Mouse (Mus musculus) C2C12 (cell line): ENCODE results near the gene Arhgap1. TPM values are rescaled to one million over a fixed set of nuclear protein-coding genes. Genes with fewer than 3 reads are reported as not detected.

ENCODE experiments used
- H3K27me3 ChIP-seq: one replicate; pipeline ENCODE4 v1.6.1; 2011; ENCODE audit not compliant: control insufficient read depth, insufficient read depth, insufficient read length
- H3K36me3 ChIP-seq: one replicate; pipeline ENCODE4 v1.6.1; 2011; ENCODE audit not compliant: control insufficient read depth, insufficient read depth
- H3K4me3 ChIP-seq: one replicate; pipeline ENCODE4 v1.5.1; 2011; ENCODE audit warnings: mild to moderate bottlenecking, control low read depth; ENCODE audit not compliant: poor library complexity, insufficient read depth, severe bottlenecking
- H3K79me2 ChIP-seq: one replicate; pipeline ENCODE4 v1.6.1; 2011; ENCODE audit not compliant: control insufficient read depth, insufficient read depth
- H3K79me3 ChIP-seq: one replicate; pipeline ENCODE4 v1.6.1; 2011; ENCODE audit warnings: low read depth, control low read depth
- H3ac ChIP-seq: one replicate; pipeline ENCODE3; 2011; ENCODE audit warnings: low read depth; ENCODE audit not compliant: control insufficient read depth, insufficient read length
- CEBPB ChIP-seq: IDR thresholded peaks from one replicate; pipeline ENCODE4 v1.6.1; 2011; ENCODE audit warnings: low read depth, mild to moderate bottlenecking, control low read depth, moderate library complexity
- CTCF ChIP-seq: IDR thresholded peaks from one replicate; pipeline ENCODE4 v1.5.1; 2011; ENCODE audit not compliant: control insufficient read depth, insufficient read depth, insufficient read length
- FOSL1 ChIP-seq: IDR thresholded peaks from one replicate; pipeline ENCODE4 v1.8.0; 2011; ENCODE audit warnings: mild to moderate bottlenecking, low read length; ENCODE audit not compliant: poor library complexity, insufficient read depth, severe bottlenecking
- MAX ChIP-seq: IDR thresholded peaks from one replicate; pipeline ENCODE4 v1.6.1; 2011; ENCODE audit warnings: mild to moderate bottlenecking, control low read depth
- MYOD1 ChIP-seq: IDR thresholded peaks from one replicate; pipeline ENCODE4 v1.6.1; 2011; ENCODE audit warnings: low read depth; ENCODE audit not compliant: control insufficient read depth, insufficient read length
- MYOG ChIP-seq: IDR thresholded peaks from one replicate; pipeline ENCODE4 v1.6.1; 2011; ENCODE audit not compliant: control insufficient read depth, insufficient read length; ENCODE audit errors: extremely low read depth
- USF1 ChIP-seq: IDR thresholded peaks from one replicate; pipeline ENCODE4 v1.6.1; 2011; ENCODE audit warnings: low read depth, mild to moderate bottlenecking, control low read depth, moderate library complexity
- polyA plus RNA-seq: library from polyadenylated mRNA; unstranded; fragments of >200 nt; fragmentation: generic; extraction: Trizol; gene quantifications from one replicate; pipeline ENCODE4 v1.2.1, GENCODE M21; 2012; ENCODE audit warnings: missing spikeins

Arhgap1 gene
- polyA plus RNA-seq, 1 experiment, result 71.7 TPM

GRCm38 (mm10) chr2:91633334-91633977, 16.2 kb upstream of the Arhgap1 start:
- peak; percentile 84 for TF ChIP-seq MYOD1
- no peak for TF ChIP-seq FOSL1
- no peak for TF ChIP-seq CEBPB
- TF ChIP-seq MAX, result no peak
- TF ChIP-seq CTCF, result no peak
- peak; percentile 80 for TF ChIP-seq USF1
- Histone ChIP-seq H3K79me2 (no peaks in the 10 kb centered on the region), H3ac (no peak overlapping the region), H3K4me3 (no peak overlapping the region), H3K27me3 (no peaks in the 10 kb centered on the region), H3K79me3 (no peaks in the 10 kb centered on the region), H3K36me3 (no peaks in the 10 kb centered on the region)

- Histone ChIP-seq H3K79me3 (no peaks in the 10 kb centered on the region), H3K27me3 (no peaks in the 10 kb centered on the region), H3K4me3 (no peak overlapping the region), H3K79me2 (no peaks in the 10 kb centered on the region), H3ac (no peak overlapping the region), H3K36me3 (no peaks in the 10 kb centered on the region)
- TF ChIP-seq MYOD1 (peak; percentile 69), MAX (no peak), MYOG (no peak)
These were observed 14.8 kb upstream of the Arhgap1 start for GRCm38 (mm10) chr2:91634841-91635240.

GRCm38 (mm10) chr2:91635486-91635885, 14.2 kb upstream of the Arhgap1 start:
- H3ac ChIP-seq, result no peak overlapping the region
- H3K79me2 ChIP-seq, result no peaks in the 10 kb centered on the region
- H3K36me3 ChIP-seq, result no peaks in the 10 kb centered on the region
- H3K79me3 ChIP-seq, result no peaks in the 10 kb centered on the region
- TF ChIP-seq MAX (no peak), USF1 (no peak), MYOD1 (no peak), CTCF (no peak), FOSL1 (no peak), MYOG (no peak), CEBPB (no peak)
- H3K4me3 ChIP-seq, result no peak overlapping the region
- H3K27me3 ChIP-seq, result no peaks in the 10 kb centered on the region

- Histone ChIP-seq H3ac (no peak within 1 kb of the TSS), H3K36me3 (no peaks in the 10 kb centered on the region), H3K79me3 (no peaks in the 10 kb centered on the region), H3K27me3 (no peaks in the 10 kb centered on the region), H3K79me2 (no peaks in the 10 kb centered on the region), H3K4me3 (no peak within 1 kb of the TSS)
- TF ChIP-seq USF1, result no peak
- no peak for TF ChIP-seq MYOD1
These were observed 13.4 kb upstream of the Arhgap1 start, which contains the start of gene F2 for GRCm38 (mm10) chr2:91636229-91636628. Gene F2 (minus strand): TSS chr2:91636414.

GRCm38 (mm10) chr2:91636727-91637338, 12.8 kb upstream of the Arhgap1 start:
- Histone ChIP-seq H3K27me3 (no peaks in the 10 kb centered on the region), H3K4me3 (no peak overlapping the region), H3ac (no peak overlapping the region), H3K79me2 (no peaks in the 10 kb centered on the region), H3K79me3 (no peaks in the 10 kb centered on the region), H3K36me3 (no peaks in the 10 kb centered on the region)
- TF ChIP-seq MAX (no peak), MYOG (no peak), MYOD1 (no peak), USF1 (no peak), CTCF (no peak), CEBPB (no peak), FOSL1 (no peak)

GRCm38 (mm10) chr2:91638931-91639330, 10.7 kb upstream of the Arhgap1 start:
- no peaks in the 10 kb centered on the region for H3K79me3 ChIP-seq
- no peak overlapping the region for H3ac ChIP-seq
- TF ChIP-seq FOSL1 (no peak), MAX (no peak), MYOG (no peak), MYOD1 (no peak), USF1 (no peak), CTCF (no peak), CEBPB (no peak)
- no peak overlapping the region for H3K4me3 ChIP-seq
- no peaks in the 10 kb centered on the region for H3K27me3 ChIP-seq
- no peaks in the 10 kb centered on the region for H3K79me2 ChIP-seq
- H3K36me3 ChIP-seq, result peaks cover 3% of the 10 kb centered on the region
